Mouse (Mus musculus): ENCODE measurements around the gene Igf2r. TPM values are rescaled to one million over a fixed set of nuclear protein-coding genes. Genes with fewer than 3 reads are reported as not detected.

Igf2r gene
- polyA plus RNA-seq (2012; rRNA removed), result 35.4 and 51.7 TPM in 2 replicates

GRCm38 (mm10) chr17:12769380-12769921, at the start of gene Igf2r:
Gene Igf2r (minus strand): TSS chr17:12769664.
- peak; percentile 61 for DNase-seq (ENCODE audit: low spot score)

GRCm38 (mm10) chr17:12815885-12816284, 46.4 kb upstream of the Igf2r start:
- DNase-seq (ENCODE audit: low spot score), result no peak

- DNase-seq (ENCODE audit: low spot score), result no peak
These were observed 45.0 kb upstream of the Igf2r start for GRCm38 (mm10) chr17:12814502-12814901.

GRCm38 (mm10) chr17:12810973-12811303, 41.5 kb upstream of the Igf2r start:
- no peak for DNase-seq (ENCODE audit: low spot score)

GRCm38 (mm10) chr17:12810103-12810972, 40.9 kb upstream of the Igf2r start:
- DNase-seq (ENCODE audit: low spot score), result no peak

GRCm38 (mm10) chr17:12808851-12809250, 39.4 kb upstream of the Igf2r start:
- DNase-seq (ENCODE audit: low spot score), result no peak

- DNase-seq (ENCODE audit: low spot score), result no peak
These were observed 35.4 kb upstream of the Igf2r start for GRCm38 (mm10) chr17:12804584-12805445.

- no peak for DNase-seq (ENCODE audit: low spot score)
These were observed 32.5 kb upstream of the Igf2r start for GRCm38 (mm10) chr17:12801861-12802540.

- no peak for DNase-seq (ENCODE audit: low spot score)
These were observed 30.2 kb upstream of the Igf2r start for GRCm38 (mm10) chr17:12799368-12800275.

- no peak for DNase-seq (ENCODE audit: low spot score)
These were observed 29.1 kb upstream of the Igf2r start for GRCm38 (mm10) chr17:12798571-12798970.

- no peak for DNase-seq (ENCODE audit: low spot score)
These were observed 28.1 kb upstream of the Igf2r start for GRCm38 (mm10) chr17:12797427-12798029.

- no peak for DNase-seq (ENCODE audit: low spot score)
These were observed 27.2 kb upstream of the Igf2r start for GRCm38 (mm10) chr17:12796633-12797032.

- no peak for DNase-seq (ENCODE audit: low spot score)
These were observed 24.4 kb upstream of the Igf2r start for GRCm38 (mm10) chr17:12793660-12794406.

- DNase-seq (ENCODE audit: low spot score), result peak; percentile 35
These were observed 23.1 kb upstream of the Igf2r start for GRCm38 (mm10) chr17:12792422-12793206.

- no peak for DNase-seq (ENCODE audit: low spot score)
These were observed 22.0 kb upstream of the Igf2r start for GRCm38 (mm10) chr17:12791420-12791819.

GRCm38 (mm10) chr17:12791079-12791406, 21.6 kb upstream of the Igf2r start:
- no peak for DNase-seq (ENCODE audit: low spot score)

- DNase-seq (ENCODE audit: low spot score), result no peak
These were observed 21.1 kb upstream of the Igf2r start for GRCm38 (mm10) chr17:12790353-12791078.

All from urinary bladder, adult 2 months (tissue).